Mouse (Mus musculus): ENCODE results near the gene Olfr724. TPM values are rescaled to one million over a fixed set of nuclear protein-coding genes. Genes with fewer than 3 reads are reported as not detected.
"Not testable (repeated sequence)": the region's sequence is repeated elsewhere in the genome, so short reads cannot be mapped to it uniquely, and the experiment has no call there.

Gene Olfr724
- not detected in 2 replicates for total RNA-seq (2012; rRNA removed)
- polyA plus RNA-seq (2012; ENCODE audit: insufficient read depth in 1 of 2, insufficient read length in 2 of 2, low read depth in 1 of 2, low replicate concordance in 2 of 2, missing spikeins in 1 of 2): not detected

DNA sequence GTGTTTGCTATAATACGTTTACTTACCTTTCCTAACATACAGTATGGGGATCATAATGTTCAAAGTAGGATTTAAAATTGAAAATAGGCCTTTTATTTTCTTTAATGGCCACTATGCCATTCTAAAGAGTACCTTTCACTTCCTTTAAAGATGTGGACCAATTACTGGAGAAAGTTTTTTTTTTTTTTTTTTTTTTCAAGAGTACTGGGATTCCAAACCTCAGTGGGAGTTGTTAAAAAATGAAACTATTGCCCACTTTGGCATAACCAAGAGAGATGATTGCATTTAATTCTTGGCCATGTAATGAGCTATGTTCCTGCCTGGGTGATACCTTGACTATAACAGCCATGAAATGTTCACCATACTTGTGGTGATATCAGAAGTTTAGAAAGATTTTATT, at the start of gene Olfr724:
Olfr724 (minus strand) TSS at position 101 of the 400 bp plus-strand sequence.
- not testable (repeated sequence) for H3K27ac ChIP-seq (ENCODE audit: control insufficient read depth, low read depth, low read length); H3K9me3 ChIP-seq (replicated peaks; ENCODE audit: insufficient read depth, low read length); H3K9ac ChIP-seq (ENCODE audit: control insufficient read depth, low read depth, low read length, poor library complexity, severe bottlenecking); H3K4me3 ChIP-seq (ENCODE audit: control insufficient read depth in 1 of 2, insufficient read depth in 1 of 2, low read depth in 2 of 2, low read length in 2 of 2); H3K36me3 ChIP-seq (ENCODE audit: control insufficient read depth in 1 of 2, insufficient read depth in 2 of 2, low read length in 2 of 2); H3K4me1 ChIP-seq (ENCODE audit: control insufficient read depth in 1 of 2, insufficient read depth in 2 of 2, low read length in 2 of 2); DNase-seq (ENCODE audit: low read depth, low spot score); H3K27me3 ChIP-seq (ENCODE audit: control insufficient read depth in 1 of 2, insufficient read depth in 2 of 2, low read length in 2 of 2); H3K79me2 ChIP-seq (ENCODE audit: control insufficient read depth, insufficient read depth, low read length, poor library complexity)

DNA sequence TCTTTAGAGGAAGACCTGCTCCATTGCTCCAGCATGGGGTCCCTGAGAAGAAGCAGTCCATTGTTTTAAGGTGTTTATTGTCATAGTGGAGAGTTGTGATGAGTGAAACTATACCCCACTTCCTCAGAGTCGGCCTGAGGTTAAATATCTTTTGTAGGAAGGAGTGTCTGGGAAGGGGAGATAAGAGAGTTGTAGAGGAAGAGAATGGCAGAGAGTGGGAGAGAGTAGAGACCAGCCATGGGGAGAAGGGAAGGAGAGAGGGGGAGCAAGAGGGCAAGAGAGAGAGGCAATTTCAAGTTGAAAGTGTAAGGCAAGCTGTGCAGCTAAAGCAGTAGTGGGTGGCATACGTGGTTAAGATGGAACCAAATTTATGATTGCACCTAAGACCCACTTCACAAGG, 7.2 kb downstream of the Olfr724 start:
- no peaks in the 10 kb centered on the region for H3K27me3 ChIP-seq (ENCODE audit: control insufficient read depth in 1 of 2, insufficient read depth in 2 of 2, low read length in 2 of 2)
- H3K36me3 ChIP-seq (ENCODE audit: control insufficient read depth in 1 of 2, insufficient read depth in 2 of 2, low read length in 2 of 2): no peaks in the 10 kb centered on the region
- no peaks in the 10 kb centered on the region for H3K9me3 ChIP-seq (replicated peaks; ENCODE audit: insufficient read depth, low read length)
- TF ChIP-seq POLR2AphosphoS2 (IDR thresholded peaks at IDR 0.05; ENCODE audit: low read length) (no peak), CHD1 (IDR thresholded peaks at IDR 0.05; ENCODE audit: low read depth, low read length) (no peak), GATA1 (IDR thresholded peaks at IDR 0.05; ENCODE audit: low read depth, low read length) (no peak), ZNF384 (IDR thresholded peaks at IDR 0.05; ENCODE audit: low read depth, low read length) (no peak), POLR2A (IDR thresholded peaks at IDR 0.05; ENCODE audit: control insufficient read depth in 1 of 2, insufficient read depth in 1 of 2, low read depth in 1 of 2, low read length in 2 of 2, poor library complexity in 1 of 2) (no peak), ELF1 (IDR thresholded peaks at IDR 0.05; ENCODE audit: low read depth, low read length) (no peak), USF2 (IDR thresholded peaks at IDR 0.05; ENCODE audit: borderline replicate concordance in 1 of 2, insufficient read depth in 1 of 2, low read depth in 1 of 2, low read length in 2 of 2) (no peak), JUND (IDR thresholded peaks at IDR 0.05; ENCODE audit: low read depth, low read length) (no peak), MYB (IDR thresholded peaks at IDR 0.05; ENCODE audit: low read depth, low read length) (no peak), ZMIZ1 (IDR thresholded peaks at IDR 0.05; ENCODE audit: low read depth, low read length) (no peak), EP300 (IDR thresholded peaks at IDR 0.05; ENCODE audit: low read depth in 1 of 2, low read length in 2 of 2) (no peak), MYC (IDR thresholded peaks at IDR 0.05; ENCODE audit: low read depth, low read length) (no peak)
- H3K4me3 ChIP-seq (ENCODE audit: control insufficient read depth in 1 of 2, insufficient read depth in 1 of 2, low read depth in 2 of 2, low read length in 2 of 2): no peak overlapping the region
- H3K27ac ChIP-seq (ENCODE audit: control insufficient read depth, low read depth, low read length): no peak overlapping the region
- DNase-seq (ENCODE audit: low read depth, low spot score): no peak
- H3K79me2 ChIP-seq (ENCODE audit: control insufficient read depth, insufficient read depth, low read length, poor library complexity): no peaks in the 10 kb centered on the region
- no peaks in the 10 kb centered on the region for H3K4me1 ChIP-seq (ENCODE audit: control insufficient read depth in 1 of 2, insufficient read depth in 2 of 2, low read length in 2 of 2)
- no peak overlapping the region for H3K9ac ChIP-seq (ENCODE audit: control insufficient read depth, low read depth, low read length, poor library complexity, severe bottlenecking)

DNA sequence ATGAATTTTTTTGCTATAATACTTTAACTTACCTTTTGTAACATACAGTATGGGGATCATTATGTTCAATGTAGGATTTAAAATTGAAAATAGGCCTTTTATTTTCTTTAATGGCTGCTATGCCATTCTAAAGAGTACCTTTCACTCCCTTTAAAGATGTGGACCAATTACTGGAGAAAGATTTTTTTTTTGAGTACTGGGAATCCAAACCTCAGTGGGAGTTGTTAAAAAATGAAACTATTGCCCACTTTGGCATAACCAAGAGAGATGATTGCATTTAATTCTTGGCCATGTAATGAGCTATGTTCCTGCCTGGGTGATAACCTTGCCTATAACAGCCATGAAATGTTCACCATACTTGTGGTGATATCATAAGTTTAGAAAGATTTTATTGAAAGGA, 31.4 kb downstream of the Olfr724 start, which contains the start of gene Olfr723:
Olfr723 (minus strand) TSS at position 101 of the 400 bp plus-strand sequence.
- not testable (repeated sequence) for DNase-seq (ENCODE audit: low read depth, low spot score); H3K9me3 ChIP-seq (replicated peaks; ENCODE audit: insufficient read depth, low read length); H3K27ac ChIP-seq (ENCODE audit: control insufficient read depth, low read depth, low read length); H3K4me1 ChIP-seq (ENCODE audit: control insufficient read depth in 1 of 2, insufficient read depth in 2 of 2, low read length in 2 of 2); H3K27me3 ChIP-seq (ENCODE audit: control insufficient read depth in 1 of 2, insufficient read depth in 2 of 2, low read length in 2 of 2); H3K36me3 ChIP-seq (ENCODE audit: control insufficient read depth in 1 of 2, insufficient read depth in 2 of 2, low read length in 2 of 2); H3K9ac ChIP-seq (ENCODE audit: control insufficient read depth, low read depth, low read length, poor library complexity, severe bottlenecking); H3K4me3 ChIP-seq (ENCODE audit: control insufficient read depth in 1 of 2, insufficient read depth in 1 of 2, low read depth in 2 of 2, low read length in 2 of 2); H3K79me2 ChIP-seq (ENCODE audit: control insufficient read depth, insufficient read depth, low read length, poor library complexity)

Other genes with a start within 250 kb of the Olfr724 start
- gene Armh4, start 179.9 kb downstream of the Olfr724 start, total RNA-seq (2012; rRNA removed): not detected in 2 replicates
- not detected for gene Armh4, start 179.9 kb downstream of the Olfr724 start, polyA plus RNA-seq (2012; ENCODE audit: insufficient read depth in 1 of 2, insufficient read length in 2 of 2, low read depth in 1 of 2, low replicate concordance in 2 of 2, missing spikeins in 1 of 2)
- gene Olfr722, start 61.3 kb downstream of the Olfr724 start, total RNA-seq (2012; rRNA removed): not detected in 2 replicates
- not detected for gene Olfr722, start 61.3 kb downstream of the Olfr724 start, polyA plus RNA-seq (2012; ENCODE audit: insufficient read depth in 1 of 2, insufficient read length in 2 of 2, low read depth in 1 of 2, low replicate concordance in 2 of 2, missing spikeins in 1 of 2)
- gene Olfr723, start 31.5 kb downstream of the Olfr724 start, total RNA-seq (2012; rRNA removed): not detected in 2 replicates
- not detected for gene Olfr723, start 31.5 kb downstream of the Olfr724 start, polyA plus RNA-seq (2012; ENCODE audit: insufficient read depth in 1 of 2, insufficient read length in 2 of 2, low read depth in 1 of 2, low replicate concordance in 2 of 2, missing spikeins in 1 of 2)
- not detected in 2 replicates for gene Olfr725, start 77.1 kb upstream of the Olfr724 start, total RNA-seq (2012; rRNA removed)
- not detected for gene Olfr725, start 77.1 kb upstream of the Olfr724 start, polyA plus RNA-seq (2012; ENCODE audit: insufficient read depth in 1 of 2, insufficient read length in 2 of 2, low read depth in 1 of 2, low replicate concordance in 2 of 2, missing spikeins in 1 of 2)
- not detected in 2 replicates for gene Olfr726, start 127.7 kb upstream of the Olfr724 start, total RNA-seq (2012; rRNA removed)
- gene Olfr726, start 127.7 kb upstream of the Olfr724 start, polyA plus RNA-seq (2012; ENCODE audit: insufficient read depth in 1 of 2, insufficient read length in 2 of 2, low read depth in 1 of 2, low replicate concordance in 2 of 2, missing spikeins in 1 of 2): not detected
- not detected in 2 replicates for gene Olfr727, start 159.9 kb upstream of the Olfr724 start, total RNA-seq (2012; rRNA removed)
- not detected for gene Olfr727, start 159.9 kb upstream of the Olfr724 start, polyA plus RNA-seq (2012; ENCODE audit: insufficient read depth in 1 of 2, insufficient read length in 2 of 2, low read depth in 1 of 2, low replicate concordance in 2 of 2, missing spikeins in 1 of 2)
- not detected in 2 replicates for gene Olfr728, start 179.4 kb upstream of the Olfr724 start, total RNA-seq (2012; rRNA removed)
- not detected for gene Olfr728, start 179.4 kb upstream of the Olfr724 start, polyA plus RNA-seq (2012; ENCODE audit: insufficient read depth in 1 of 2, insufficient read length in 2 of 2, low read depth in 1 of 2, low replicate concordance in 2 of 2, missing spikeins in 1 of 2)
- gene Olfr729, start 189.6 kb upstream of the Olfr724 start, total RNA-seq (2012; rRNA removed): not detected in 2 replicates
- under 1 TPM in 1 of 2 experiments, not detected in 1; 0.04 TPM for gene Olfr729, start 189.6 kb upstream of the Olfr724 start, polyA plus RNA-seq (2012; ENCODE audit: insufficient read depth in 1 of 2, insufficient read length in 2 of 2, low read depth in 1 of 2, low replicate concordance in 2 of 2, missing spikeins in 1 of 2)
- not detected in 2 replicates for gene Olfr730, start 224.9 kb upstream of the Olfr724 start, total RNA-seq (2012; rRNA removed)
- gene Olfr730, start 224.9 kb upstream of the Olfr724 start, polyA plus RNA-seq (2012; ENCODE audit: insufficient read depth in 1 of 2, insufficient read length in 2 of 2, low read depth in 1 of 2, low replicate concordance in 2 of 2, missing spikeins in 1 of 2): not detected